Mouse (Mus musculus): Measurements from ENCODE around the gene Msi2. TPM values are rescaled to one million over a fixed set of nuclear protein-coding genes. Genes with fewer than 3 reads are reported as not detected.

Msi2 gene
- polyA plus RNA-seq, 1 experiment, result 18.3 TPM

GRCm38 (mm10) chr11:88636934-88637333, 81.4 kb downstream of the Msi2 start:
- TF ChIP-seq GATA1 (IDR thresholded peaks at IDR 0.05; ENCODE audit: low read length), result no peak

- TF ChIP-seq GATA1 (IDR thresholded peaks at IDR 0.05; ENCODE audit: low read length), result no peak
Observed at GRCm38 (mm10) chr11:88636319-88636718, 82.0 kb downstream of the Msi2 start.

GRCm38 (mm10) chr11:88634627-88635026, 83.7 kb downstream of the Msi2 start:
- no peak for TF ChIP-seq GATA1 (IDR thresholded peaks at IDR 0.05; ENCODE audit: low read length)

GRCm38 (mm10) chr11:88631932-88632230, 86.4 kb downstream of the Msi2 start:
- no peak for TF ChIP-seq GATA1 (IDR thresholded peaks at IDR 0.05; ENCODE audit: low read length)

GRCm38 (mm10) chr11:88631084-88631931, 87.0 kb downstream of the Msi2 start:
- no peak for TF ChIP-seq GATA1 (IDR thresholded peaks at IDR 0.05; ENCODE audit: low read length)

GRCm38 (mm10) chr11:88629619-88630018, 88.7 kb downstream of the Msi2 start:
- no peak for TF ChIP-seq GATA1 (IDR thresholded peaks at IDR 0.05; ENCODE audit: low read length)

- no peak for TF ChIP-seq GATA1 (IDR thresholded peaks at IDR 0.05; ENCODE audit: low read length)
Observed at GRCm38 (mm10) chr11:88629165-88629564, 89.1 kb downstream of the Msi2 start.

GRCm38 (mm10) chr11:88628676-88629075, 89.6 kb downstream of the Msi2 start:
- TF ChIP-seq GATA1 (IDR thresholded peaks at IDR 0.05; ENCODE audit: low read length), result no peak

- TF ChIP-seq GATA1 (IDR thresholded peaks at IDR 0.05; ENCODE audit: low read length), result no peak
Observed at GRCm38 (mm10) chr11:88627327-88627726, 91.0 kb downstream of the Msi2 start.

- TF ChIP-seq GATA1 (IDR thresholded peaks at IDR 0.05; ENCODE audit: low read length), result no peak
Observed at GRCm38 (mm10) chr11:88626576-88626975, 91.7 kb downstream of the Msi2 start.

- TF ChIP-seq GATA1 (IDR thresholded peaks at IDR 0.05; ENCODE audit: low read length), result no peak
Observed at GRCm38 (mm10) chr11:88626061-88626460, 92.3 kb downstream of the Msi2 start.

- TF ChIP-seq GATA1 (IDR thresholded peaks at IDR 0.05; ENCODE audit: low read length), result no peak
Observed at GRCm38 (mm10) chr11:88625063-88625462, 93.2 kb downstream of the Msi2 start.

GRCm38 (mm10) chr11:88624627-88625026, 93.7 kb downstream of the Msi2 start:
- TF ChIP-seq GATA1 (IDR thresholded peaks at IDR 0.05; ENCODE audit: low read length), result no peak

- TF ChIP-seq GATA1 (IDR thresholded peaks at IDR 0.05; ENCODE audit: low read length), result no peak
Observed at GRCm38 (mm10) chr11:88623671-88624070, 94.6 kb downstream of the Msi2 start.

GRCm38 (mm10) chr11:88622496-88622895, 95.8 kb downstream of the Msi2 start:
- no peak for TF ChIP-seq GATA1 (IDR thresholded peaks at IDR 0.05; ENCODE audit: low read length)

- no peak for TF ChIP-seq GATA1 (IDR thresholded peaks at IDR 0.05; ENCODE audit: low read length)
Observed at GRCm38 (mm10) chr11:88621789-88622188, 96.5 kb downstream of the Msi2 start.

GRCm38 (mm10) chr11:88620158-88620973, 97.9 kb downstream of the Msi2 start:
- TF ChIP-seq GATA1 (IDR thresholded peaks at IDR 0.05; ENCODE audit: low read length), result no peak

All from G1E-ER4 (cell line).